Mouse (Mus musculus) cerebral cortex, adult 2 months (tissue): ENCODE data around the gene Gm10718.

Experiments used
- WGBS: fragments of 180-500 bp; shearing (Covaris S2); methylation state at CpG from one replicate; pipeline ENCODE4 v1.1.7; 2018; 5-methylcytosine and 5-hydroxymethylcytosine counted together

Gene Gm10718

DNA sequence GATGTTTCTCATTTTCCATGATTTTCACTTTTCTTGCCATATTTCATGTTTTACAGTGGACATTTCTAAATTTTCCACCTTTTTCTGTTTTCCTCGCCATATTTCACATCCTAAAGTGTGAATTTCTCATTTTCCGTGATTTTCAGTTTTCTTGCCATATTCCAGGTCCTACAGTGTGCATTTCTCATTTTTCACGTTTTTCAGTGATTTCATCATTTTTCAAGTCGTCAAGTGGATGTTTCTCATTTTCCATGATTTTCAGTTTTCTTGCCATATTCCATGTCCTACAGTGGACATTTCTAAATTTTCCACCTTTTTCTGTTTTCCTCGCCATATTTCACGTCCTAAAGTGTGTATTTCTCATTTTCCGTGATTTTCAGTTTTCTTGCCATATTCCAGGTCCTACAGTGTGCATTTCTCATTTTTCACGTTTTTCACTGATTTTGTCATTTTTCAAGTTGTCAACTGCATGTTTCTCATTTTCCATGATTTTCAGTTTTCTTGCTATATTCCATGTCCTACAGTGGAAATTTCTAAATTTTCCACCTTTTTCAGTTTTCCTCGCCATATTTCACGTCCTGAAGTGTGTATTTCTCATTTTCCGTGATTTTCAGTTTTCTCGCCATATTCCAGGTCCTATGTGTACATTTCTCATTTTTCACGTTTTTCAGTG is at the start of gene Gm10718:
Gm10718 (plus strand) TSS at position 236 of the 673 bp plus-strand sequence.
- 78% methylated on average over 12 of the region's 13 CpGs for WGBS

DNA sequence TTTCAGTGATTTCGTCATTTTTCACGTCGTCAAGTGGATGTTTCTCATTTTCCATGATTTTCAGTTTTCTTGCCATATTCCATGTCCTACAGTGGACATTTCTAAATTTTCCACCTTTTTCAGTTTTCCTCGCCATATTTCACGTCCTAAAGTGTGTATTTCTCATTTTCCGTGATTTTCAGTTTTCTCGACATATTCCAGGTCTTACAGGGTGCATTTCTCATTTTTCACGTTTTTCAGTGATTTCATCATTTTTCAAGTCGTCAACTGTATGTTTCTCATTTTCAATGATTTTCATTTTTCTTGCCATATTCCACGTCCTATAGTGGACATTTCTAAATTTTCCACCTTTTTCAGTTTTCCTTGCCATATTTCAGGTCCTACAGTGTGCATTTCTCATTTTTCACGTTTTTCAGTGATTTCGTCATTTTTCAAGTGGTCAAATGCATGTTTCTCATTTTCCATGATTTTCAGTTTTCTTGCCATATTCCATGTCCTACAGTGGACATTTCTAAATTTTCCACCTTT is 22.8 kb upstream of the Gm10718 start, which contains the start of gene Gm10722:
Gm10722 (plus strand) TSS at position 478 of the 528 bp plus-strand sequence.
- WGBS = 75% methylated on average over 12 of the region's 12 CpGs

DNA sequence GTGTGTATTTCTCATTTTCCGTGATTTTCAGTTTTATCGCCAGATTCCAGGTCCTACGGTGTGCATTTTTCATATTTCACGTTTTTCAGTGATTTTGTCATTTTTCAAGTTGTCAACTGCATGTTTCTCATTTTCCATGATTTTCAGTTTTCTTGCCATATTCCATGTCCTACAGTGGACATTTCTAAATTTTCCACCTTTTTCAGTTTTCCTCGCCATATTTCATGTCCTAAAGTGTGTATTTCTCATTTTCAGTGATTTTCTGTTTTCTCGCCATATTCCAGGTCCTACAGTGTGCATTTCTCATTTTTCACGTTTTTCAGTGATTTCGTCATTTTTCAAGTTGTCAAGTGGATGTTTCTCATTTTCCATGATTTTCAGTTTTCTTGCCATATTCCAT is 22.3 kb upstream of the Gm10718 start:
- 67% methylated on average over 8 of the region's 8 CpGs for WGBS

DNA sequence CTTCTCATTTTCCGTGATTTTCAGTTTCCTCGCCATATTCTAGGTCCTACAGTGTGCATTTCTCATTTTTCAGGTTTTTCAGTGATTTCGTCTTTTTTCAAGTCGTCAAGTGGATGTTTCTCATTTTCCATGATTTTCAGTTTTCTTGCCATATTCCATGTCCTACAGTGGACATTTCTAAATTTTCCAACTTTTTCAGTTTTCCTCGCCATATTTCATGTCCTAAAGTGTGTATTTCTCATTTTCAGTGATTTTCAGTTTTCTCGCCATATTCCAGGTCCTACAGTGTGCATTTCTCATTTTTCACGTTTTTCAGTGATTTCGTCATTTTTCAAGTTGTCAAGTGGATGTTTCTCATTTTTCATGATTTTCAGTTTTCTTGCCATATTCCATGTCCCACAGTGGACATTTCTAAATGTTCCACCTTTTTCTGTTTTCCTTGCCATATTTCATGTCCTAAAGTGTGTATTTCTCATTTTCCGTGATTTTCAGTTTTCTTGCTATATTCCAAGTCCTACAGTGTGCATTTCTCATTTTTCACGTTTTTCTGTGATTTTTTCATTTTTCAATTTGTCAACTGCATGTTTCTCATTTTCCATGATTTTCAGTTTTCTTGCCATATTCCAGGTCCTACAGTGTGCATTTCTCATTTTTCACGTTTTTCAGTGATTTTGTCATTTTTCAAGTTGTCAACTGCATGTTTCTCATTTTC is 21.2 kb upstream of the Gm10718 start:
- 71% methylated on average over 9 of the region's 11 CpGs for WGBS

DNA sequence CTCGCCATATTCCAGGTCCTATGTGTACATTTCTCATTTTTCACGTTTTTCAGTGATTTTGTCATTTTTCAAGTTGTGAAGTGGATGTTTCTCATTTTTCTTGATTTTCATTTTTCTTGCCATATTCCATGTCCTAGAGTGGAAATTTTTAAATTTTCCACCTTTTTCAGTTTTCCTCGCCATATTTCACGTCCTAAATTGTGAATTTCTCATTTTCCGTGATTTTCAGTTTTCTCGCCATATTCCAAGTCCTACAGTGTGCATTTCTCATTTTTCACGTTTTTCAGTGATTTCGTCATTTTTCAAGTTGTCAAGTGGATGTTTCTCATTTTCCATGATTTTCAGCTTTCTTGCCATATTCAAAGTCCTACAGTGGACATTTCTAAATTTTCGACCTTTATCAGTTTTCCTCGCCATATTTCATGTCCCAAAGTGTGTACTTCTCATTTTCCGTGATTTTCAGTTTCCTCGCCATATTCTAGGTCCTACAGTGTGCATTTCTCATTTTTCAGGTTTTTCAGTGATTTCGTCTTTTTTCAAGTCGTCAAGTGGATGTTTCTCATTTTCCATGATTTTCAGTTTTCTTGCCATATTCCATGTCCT is 20.5 kb upstream of the Gm10718 start, which contains the start of gene Gm11168:
Gm11168 (plus strand) TSS at position 553 of the 603 bp plus-strand sequence.
- 78% methylated on average over 6 of the region's 14 CpGs for WGBS

DNA sequence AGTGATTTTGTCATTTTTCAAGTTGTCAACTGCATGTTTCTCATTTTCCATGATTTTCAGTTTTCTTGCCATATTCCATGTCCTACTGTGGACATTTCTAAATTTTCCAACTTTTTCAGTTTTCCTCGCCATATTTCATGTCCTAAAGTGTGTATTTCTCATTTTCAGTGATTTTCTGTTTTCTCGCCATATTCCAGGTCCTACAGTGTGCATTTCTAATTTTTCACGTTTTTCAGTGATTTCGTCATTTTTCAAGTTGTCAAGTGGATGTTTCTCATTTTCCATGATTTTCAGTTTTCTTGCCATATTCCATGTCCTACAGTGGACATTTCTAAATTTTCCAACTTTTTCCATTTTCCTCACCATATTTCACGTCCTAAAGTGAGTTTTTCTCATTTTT is 17.2 kb upstream of the Gm10718 start:
- WGBS = 82% methylated on average over 1 of the region's 5 CpGs

DNA sequence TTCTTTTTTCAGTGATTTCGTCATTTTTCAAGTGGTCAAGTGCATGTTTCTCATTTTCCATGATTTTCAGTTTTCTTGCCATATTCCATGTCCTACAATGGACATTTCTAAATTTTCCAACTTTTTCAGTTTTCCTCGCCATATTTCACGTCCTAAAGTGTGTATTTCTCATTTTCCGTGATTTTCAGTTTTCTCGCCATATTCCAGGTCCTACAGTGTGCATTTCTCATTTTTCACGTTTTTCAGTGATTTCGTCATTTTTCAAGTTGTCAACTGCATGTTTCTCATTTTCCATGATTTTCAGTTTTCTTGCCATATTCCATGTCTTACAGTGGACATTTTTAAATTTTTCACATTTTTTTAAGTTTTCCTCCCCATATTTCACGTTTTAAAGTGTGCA is 16.7 kb upstream of the Gm10718 start:
- 76% methylated on average over 8 of the region's 8 CpGs for WGBS

DNA sequence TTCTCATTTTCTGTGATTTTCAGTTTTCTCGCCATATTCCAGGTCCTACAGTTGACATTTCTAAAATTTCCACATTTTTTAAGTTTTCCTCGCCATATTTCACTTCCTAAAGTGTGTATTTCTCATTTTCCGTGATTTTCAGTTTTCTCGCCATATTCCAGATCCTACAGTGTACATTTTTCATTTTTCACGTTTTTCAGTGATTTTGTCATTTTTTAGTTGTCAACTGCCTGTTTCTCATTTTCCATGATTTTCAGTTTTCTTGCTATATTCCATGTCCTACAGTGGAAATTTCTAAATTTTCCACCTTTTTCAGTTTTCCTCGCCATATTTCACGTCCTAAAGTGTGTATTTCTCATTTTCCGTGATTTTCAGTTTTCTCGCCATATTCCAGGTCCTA is 16.1 kb upstream of the Gm10718 start:
- 79% methylated on average over 8 of the region's 9 CpGs for WGBS

DNA sequence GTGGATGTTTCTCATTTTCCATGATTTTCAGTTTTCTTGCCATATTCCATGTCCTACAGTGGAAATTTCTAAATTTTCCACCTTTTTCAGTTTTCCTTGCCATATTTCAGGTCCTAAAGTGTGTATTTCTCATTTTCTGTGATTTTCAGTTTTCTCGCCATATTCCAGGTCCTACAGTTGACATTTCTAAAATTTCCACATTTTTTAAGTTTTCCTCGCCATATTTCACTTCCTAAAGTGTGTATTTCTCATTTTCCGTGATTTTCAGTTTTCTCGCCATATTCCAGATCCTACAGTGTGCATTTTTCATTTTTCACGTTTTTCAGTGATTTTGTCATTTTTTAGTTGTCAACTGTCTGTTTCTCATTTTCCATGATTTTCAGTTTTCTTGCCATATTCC is 14.0 kb upstream of the Gm10718 start:
- WGBS = no CpG with 5 or more reads among the region's 5 CpGs

DNA sequence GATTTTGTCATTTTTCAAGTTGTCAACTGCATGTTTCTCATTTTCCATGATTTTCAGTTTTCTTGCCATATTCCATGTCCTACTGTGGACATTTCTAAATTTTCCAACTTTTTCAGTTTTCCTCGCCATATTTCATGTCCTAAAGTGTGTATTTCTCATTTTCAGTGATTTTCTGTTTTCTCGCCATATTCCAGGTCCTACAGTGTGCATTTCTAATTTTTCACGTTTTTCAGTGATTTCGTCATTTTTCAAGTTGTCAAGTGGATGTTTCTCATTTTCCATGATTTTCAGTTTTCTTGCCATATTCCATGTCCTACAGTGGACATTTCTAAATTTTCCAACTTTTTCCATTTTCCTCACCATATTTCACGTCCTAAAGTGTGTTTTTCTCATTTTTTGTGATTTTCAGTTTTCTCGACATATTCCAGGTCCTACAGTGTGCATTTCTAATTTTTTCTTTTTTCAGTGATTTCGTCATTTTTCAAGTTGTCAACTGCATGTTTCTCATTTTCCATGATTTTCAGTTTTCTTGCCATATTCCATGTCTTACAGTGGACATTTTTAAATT is 11.2 kb upstream of the Gm10718 start:
- WGBS = 86% methylated on average over 3 of the region's 7 CpGs

DNA sequence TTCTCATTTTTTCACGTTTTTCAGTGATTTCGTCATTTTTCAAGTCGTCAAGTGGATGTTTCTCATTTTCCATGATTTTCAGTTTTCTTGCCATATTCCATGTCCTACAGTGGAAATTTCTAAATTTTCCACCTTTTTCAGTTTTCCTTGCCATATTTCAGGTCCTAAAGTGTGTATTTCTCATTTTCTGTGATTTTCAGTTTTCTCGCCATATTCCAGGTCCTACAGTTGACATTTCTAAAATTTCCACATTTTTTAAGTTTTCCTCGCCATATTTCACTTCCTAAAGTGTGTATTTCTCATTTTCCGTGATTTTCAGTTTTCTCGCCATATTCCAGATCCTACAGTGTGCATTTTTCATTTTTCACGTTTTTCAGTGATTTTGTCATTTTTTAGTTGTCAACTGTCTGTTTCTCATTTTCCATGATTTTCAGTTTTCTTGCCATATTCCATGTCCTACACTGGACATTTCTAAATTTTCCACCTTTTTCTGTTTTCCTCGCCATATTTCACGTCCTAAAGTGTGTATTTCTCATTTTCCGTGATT is 10.5 kb upstream of the Gm10718 start, which contains the start of gene Gm10721:
Gm10721 (plus strand) TSS at position 408 of the 547 bp plus-strand sequence.
- no CpG with 5 or more reads among the region's 11 CpGs for WGBS

DNA sequence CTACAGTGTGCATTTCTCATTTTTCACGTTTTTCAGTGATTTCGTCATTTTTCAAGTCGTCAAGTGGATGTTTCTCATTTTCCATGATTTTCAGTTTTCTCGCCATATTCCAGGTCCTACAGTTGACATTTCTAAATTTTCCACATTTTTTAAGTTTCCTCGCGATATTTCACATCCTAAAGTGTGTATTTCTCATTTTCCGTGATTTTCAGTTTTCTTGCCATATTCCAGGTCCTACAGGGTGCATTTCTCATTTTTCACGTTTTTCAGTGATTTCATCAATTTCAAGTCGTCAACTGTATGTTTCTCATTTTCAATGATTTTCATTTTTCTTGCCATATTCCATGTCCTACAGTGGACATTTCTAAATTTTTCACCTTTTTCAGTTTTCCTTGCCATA is 8.0 kb upstream of the Gm10718 start, which contains the start of gene Gm10720:
Gm10720 (plus strand) TSS at position 301 of the 400 bp plus-strand sequence.
- 69% methylated on average over 5 of the region's 9 CpGs for WGBS

DNA sequence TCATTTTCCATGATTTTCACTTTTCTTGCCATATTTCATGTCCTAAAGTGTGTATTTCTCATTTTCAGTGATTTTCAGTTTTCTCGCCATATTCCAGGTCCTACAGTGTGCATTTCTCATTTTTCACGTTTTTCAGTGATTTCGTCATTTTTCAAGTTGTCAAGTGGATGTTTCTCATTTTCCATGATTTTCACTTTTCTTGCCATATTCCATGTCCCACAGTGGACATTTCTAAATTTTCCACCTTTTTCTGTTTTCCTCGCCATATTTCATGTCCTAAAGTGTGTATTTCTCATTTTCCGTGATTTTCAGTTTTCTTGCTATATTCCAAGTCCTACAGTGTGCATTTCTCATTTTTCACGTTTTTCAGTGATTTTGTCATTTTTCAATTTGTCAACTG is 7.5 kb upstream of the Gm10718 start:
- 77% methylated on average over 6 of the region's 6 CpGs for WGBS

DNA sequence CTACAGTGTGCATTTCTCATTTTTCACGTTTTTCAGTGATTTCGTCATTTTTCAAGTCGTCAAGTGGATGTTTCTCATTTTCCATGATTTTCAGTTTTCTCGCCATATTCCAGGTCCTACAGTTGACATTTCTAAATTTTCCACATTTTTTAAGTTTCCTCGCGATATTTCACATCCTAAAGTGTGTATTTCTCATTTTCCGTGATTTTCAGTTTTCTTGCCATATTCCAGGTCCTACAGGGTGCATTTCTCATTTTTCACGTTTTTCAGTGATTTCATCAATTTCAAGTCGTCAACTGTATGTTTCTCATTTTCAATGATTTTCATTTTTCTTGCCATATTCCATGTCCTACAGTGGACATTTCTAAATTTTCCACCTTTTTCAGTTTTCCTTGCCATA is 6.2 kb upstream of the Gm10718 start, which contains the start of gene Gm10719:
Gm10719 (plus strand) TSS at position 301 of the 400 bp plus-strand sequence.
- whole genome bisulfite sequencing = 75% methylated on average over 1 of the region's 9 CpGs

DNA sequence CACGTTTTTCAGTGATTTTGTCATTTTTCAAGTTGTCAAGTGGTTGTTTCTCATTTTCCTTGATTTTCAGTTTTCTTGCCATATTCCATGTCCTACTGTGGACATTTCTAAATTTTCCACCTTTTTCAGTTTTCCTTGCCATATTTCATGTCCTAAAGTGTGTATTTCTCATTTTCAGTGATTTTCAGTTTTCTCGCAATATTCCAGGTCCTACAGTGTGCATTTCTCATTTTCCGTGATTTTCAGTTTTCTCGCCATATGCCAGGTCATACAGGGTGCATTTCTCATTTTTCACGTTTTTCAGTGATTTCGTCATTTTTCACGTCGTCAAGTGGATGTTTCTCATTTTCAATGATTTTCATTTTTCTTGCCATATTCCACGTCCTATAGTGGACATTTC is 4.4 kb upstream of the Gm10718 start:
- 68% methylated on average over 9 of the region's 9 CpGs for WGBS

DNA sequence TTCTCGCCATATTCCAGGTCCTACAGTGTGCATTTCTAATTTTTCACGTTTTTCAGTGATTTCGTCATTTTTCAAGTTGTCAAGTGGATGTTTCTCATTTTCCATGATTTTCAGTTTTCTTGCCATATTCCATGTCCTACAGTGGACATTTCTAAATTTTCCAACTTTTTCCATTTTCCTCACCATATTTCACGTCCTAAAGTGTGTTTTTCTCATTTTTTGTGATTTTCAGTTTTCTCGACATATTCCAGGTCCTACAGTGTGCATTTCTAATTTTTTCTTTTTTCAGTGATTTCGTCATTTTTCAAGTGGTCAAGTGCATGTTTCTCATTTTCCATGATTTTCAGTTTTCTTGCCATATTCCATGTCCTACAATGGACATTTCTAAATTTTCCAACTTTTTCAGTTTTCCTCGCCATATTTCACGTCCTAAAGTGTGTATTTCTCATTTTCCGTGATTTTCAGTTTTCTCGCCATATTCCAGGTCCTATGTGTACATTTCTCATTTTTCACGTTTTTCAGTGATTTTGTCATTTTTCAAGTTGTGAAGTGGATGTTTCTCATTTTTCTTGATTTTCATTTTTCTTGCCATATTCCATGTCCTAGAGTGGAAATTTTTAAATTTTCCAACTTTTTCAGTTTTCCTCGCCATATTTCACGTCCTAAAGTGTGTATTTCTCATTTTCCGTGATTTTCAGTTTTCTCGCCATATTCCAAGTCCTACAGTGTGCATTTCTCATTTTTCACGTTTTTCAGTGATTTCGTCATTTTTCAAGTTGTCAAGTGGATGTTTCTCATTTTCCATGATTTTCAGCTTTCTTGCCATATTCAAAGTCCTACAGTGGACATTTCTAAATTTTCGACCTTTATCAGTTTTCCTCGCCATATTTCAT is 3.3 kb upstream of the Gm10718 start:
- 81% methylated on average over 17 of the region's 19 CpGs for WGBS

DNA sequence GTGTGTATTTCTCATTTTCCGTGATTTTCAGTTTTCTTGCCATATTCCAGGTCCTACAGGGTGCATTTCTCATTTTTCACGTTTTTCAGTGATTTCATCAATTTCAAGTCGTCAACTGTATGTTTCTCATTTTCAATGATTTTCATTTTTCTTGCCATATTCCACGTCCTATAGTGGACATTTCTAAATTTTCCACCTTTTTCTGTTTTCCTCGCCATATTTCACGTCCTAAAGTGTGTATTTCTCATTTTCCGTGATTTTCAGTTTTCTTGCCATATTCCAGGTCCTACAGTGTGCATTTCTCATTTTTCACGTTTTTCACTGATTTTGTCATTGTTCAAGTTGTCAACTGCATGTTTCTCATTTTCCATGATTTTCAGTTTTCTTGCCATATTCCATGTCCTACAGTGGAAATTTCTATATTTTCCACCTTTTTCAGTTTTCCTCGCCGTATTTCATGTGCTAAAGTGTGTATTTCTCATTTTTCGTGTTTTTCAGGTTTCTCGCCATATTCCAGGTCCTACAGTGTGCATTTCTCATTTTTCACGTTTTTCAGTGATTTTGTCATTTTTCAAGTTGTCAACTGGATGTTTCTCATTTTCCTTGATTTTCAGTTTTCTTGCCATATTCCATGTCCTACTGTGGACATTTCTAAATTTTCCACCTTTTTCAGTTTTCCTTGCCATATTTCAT is 885 bp upstream of the Gm10718 start:
- 76% methylated on average over 11 of the region's 13 CpGs for WGBS

DNA sequence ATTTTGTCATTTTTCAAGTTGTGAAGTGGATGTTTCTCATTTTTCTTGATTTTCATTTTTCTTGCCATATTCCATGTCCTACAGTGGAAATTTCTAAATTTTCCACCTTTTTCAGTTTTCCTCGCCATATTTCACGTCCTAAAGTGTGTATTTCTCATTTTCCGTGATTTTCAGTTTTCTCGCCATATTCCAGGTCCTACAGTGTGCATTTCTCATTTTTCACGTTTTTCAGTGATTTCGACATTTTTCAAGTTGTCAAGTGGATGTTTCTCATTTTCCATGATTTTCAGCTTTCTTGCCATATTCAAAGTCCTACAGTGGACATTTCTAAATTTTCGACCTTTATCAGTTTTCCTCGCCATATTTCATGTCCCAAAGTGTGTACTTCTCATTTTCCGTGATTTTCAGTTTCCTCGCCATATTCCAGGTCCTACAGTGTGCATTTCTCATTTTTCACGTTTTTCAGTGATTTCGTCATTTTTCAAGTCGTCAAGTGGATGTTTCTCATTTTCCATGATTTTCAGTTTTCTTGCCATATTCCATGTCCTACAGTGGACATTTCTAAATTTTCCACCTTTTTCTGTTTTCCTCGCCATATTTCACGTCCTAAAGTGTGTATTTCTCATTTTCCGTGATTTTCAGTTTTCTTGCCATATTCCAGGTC is 770 bp downstream of the Gm10718 start:
- WGBS = 80% methylated on average over 16 of the region's 16 CpGs

DNA sequence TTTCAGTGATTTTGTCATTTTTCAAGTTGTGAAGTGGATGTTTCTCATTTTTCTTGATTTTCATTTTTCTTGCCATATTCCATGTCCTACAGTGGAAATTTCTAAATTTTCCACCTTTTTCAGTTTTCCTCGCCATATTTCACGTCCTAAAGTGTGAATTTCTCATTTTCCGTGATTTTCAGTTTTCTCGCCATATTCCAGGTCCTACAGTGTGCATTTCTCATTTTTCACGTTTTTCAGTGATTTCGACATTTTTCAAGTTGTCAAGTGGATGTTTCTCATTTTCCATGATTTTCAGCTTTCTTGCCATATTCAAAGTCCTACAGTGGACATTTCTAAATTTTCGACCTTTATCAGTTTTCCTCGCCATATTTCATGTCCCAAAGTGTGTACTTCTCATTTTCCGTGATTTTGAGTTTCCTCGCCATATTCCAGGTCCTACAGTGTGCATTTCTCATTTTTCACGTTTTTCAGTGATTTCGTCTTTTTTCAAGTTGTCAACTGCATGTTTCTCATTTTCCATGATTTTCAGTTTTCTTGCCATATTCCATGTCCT is 1.6 kb downstream of the Gm10718 start, which contains the start of gene Gm10717:
Gm10717 (plus strand) TSS at position 506 of the 556 bp plus-strand sequence.
- WGBS = 75% methylated on average over 12 of the region's 12 CpGs
